Mouse (Mus musculus): Measurements from ENCODE around the gene Dda1.

DNA sequence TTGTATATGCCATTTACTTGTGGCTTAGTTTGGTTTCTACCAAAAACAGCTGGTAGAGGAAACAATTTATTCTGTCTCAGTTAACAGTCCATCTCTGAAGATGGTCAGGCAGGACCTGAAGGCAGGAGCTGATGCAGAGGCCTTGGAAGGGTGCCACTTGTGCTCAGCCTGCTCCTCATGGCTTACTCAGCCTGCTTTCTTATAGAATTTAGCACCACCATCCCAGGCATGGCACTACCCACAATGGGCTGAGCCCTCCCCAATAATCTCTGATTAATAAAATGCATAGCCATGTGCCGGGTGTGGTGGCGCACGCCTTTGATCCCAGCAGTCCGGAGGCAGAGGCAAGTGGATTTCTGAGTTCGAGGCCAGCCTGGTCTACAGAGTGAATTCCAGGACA, 2.8 kb upstream of the Dda1 start:
- TF ChIP-seq EP300 (IDR thresholded peaks at IDR 0.05; ENCODE audit: low read depth), result no peak
- TF ChIP-seq CTCF (IDR thresholded peaks at IDR 0.05; ENCODE audit: low read depth), result no peak

Measured in heart, postnatal 0 days (tissue).